Mouse (Mus musculus): ENCODE results near the gene Cacng6. TPM values are rescaled to one million over a fixed set of nuclear protein-coding genes. Genes with fewer than 3 reads are reported as not detected.

Gene Cacng6
- total RNA-seq, 2 experiments from 2014 or later = not detected

GRCm38 (mm10) chr7:3415378-3415777 lies 8.6 kb upstream of the Cacng6 start:
- no peak for ATAC-seq (replicated peaks; ENCODE audit: low FRiP score, poor library complexity, severe bottlenecking)

- ATAC-seq (replicated peaks; ENCODE audit: low FRiP score, poor library complexity, severe bottlenecking) = no peak
Observed at GRCm38 (mm10) chr7:3419941-3420340, 4.1 kb upstream of the Cacng6 start.

- no peak for ATAC-seq (replicated peaks; ENCODE audit: low FRiP score, poor library complexity, severe bottlenecking)
Observed at GRCm38 (mm10) chr7:3420466-3420865, 3.5 kb upstream of the Cacng6 start.

GRCm38 (mm10) chr7:3421297-3421696 lies 2.7 kb upstream of the Cacng6 start:
- no peak for ATAC-seq (replicated peaks; ENCODE audit: low FRiP score, poor library complexity, severe bottlenecking)

- no peak for ATAC-seq (replicated peaks; ENCODE audit: low FRiP score, poor library complexity, severe bottlenecking)
Observed at GRCm38 (mm10) chr7:3422051-3422450, 1.9 kb upstream of the Cacng6 start.

- ATAC-seq (replicated peaks; ENCODE audit: low FRiP score, poor library complexity, severe bottlenecking) = no peak
Observed at GRCm38 (mm10) chr7:3423430-3423829, 565 bp upstream of the Cacng6 start.

GRCm38 (mm10) chr7:3425141-3425540 lies 1.1 kb downstream of the Cacng6 start:
- ATAC-seq (replicated peaks; ENCODE audit: low FRiP score, poor library complexity, severe bottlenecking) = no peak

GRCm38 (mm10) chr7:3430161-3430560 lies 6.2 kb downstream of the Cacng6 start:
- no peak for ATAC-seq (replicated peaks; ENCODE audit: low FRiP score, poor library complexity, severe bottlenecking)

- no peak for ATAC-seq (replicated peaks; ENCODE audit: low FRiP score, poor library complexity, severe bottlenecking)
Observed at GRCm38 (mm10) chr7:3432066-3432465, 8.1 kb downstream of the Cacng6 start.

GRCm38 (mm10) chr7:3437941-3438340 lies 13.9 kb downstream of the Cacng6 start:
- ATAC-seq (replicated peaks; ENCODE audit: low FRiP score, poor library complexity, severe bottlenecking) = no peak

- no peak for ATAC-seq (replicated peaks; ENCODE audit: low FRiP score, poor library complexity, severe bottlenecking)
Observed at GRCm38 (mm10) chr7:3439984-3440383, 16.0 kb downstream of the Cacng6 start.

- ATAC-seq (replicated peaks; ENCODE audit: low FRiP score, poor library complexity, severe bottlenecking) = no peak
Observed at GRCm38 (mm10) chr7:3440526-3440925, 16.5 kb downstream of the Cacng6 start.

- no peak for ATAC-seq (replicated peaks; ENCODE audit: low FRiP score, poor library complexity, severe bottlenecking)
Observed at GRCm38 (mm10) chr7:3442476-3443062, 18.6 kb downstream of the Cacng6 start.

- no peak for ATAC-seq (replicated peaks; ENCODE audit: low FRiP score, poor library complexity, severe bottlenecking)
Observed at GRCm38 (mm10) chr7:3444678-3445077, 20.7 kb downstream of the Cacng6 start.

- ATAC-seq (replicated peaks; ENCODE audit: low FRiP score, poor library complexity, severe bottlenecking) = no peak
Observed at GRCm38 (mm10) chr7:3446584-3446983, 22.6 kb downstream of the Cacng6 start.

GRCm38 (mm10) chr7:3447026-3447425 lies 23.0 kb downstream of the Cacng6 start:
- no peak for ATAC-seq (replicated peaks; ENCODE audit: low FRiP score, poor library complexity, severe bottlenecking)

- ATAC-seq (replicated peaks; ENCODE audit: low FRiP score, poor library complexity, severe bottlenecking) = no peak
Observed at GRCm38 (mm10) chr7:3448737-3449454, 24.9 kb downstream of the Cacng6 start.

GRCm38 (mm10) chr7:3450671-3451070 lies 26.7 kb downstream of the Cacng6 start:
- ATAC-seq (replicated peaks; ENCODE audit: low FRiP score, poor library complexity, severe bottlenecking) = no peak

GRCm38 (mm10) chr7:3451161-3451560 lies 27.2 kb downstream of the Cacng6 start:
- no peak for ATAC-seq (replicated peaks; ENCODE audit: low FRiP score, poor library complexity, severe bottlenecking)

GRCm38 (mm10) chr7:3452821-3453485 lies 29.0 kb downstream of the Cacng6 start:
- no peak for ATAC-seq (replicated peaks; ENCODE audit: low FRiP score, poor library complexity, severe bottlenecking)

GRCm38 (mm10) chr7:3453486-3454183 lies 29.6 kb downstream of the Cacng6 start:
- ATAC-seq (replicated peaks; ENCODE audit: low FRiP score, poor library complexity, severe bottlenecking) = no peak

Data from erythroid progenitor cell, adult 5-6 weeks (primary cell).